ENCODE assay signal across 17 mouse cellular contexts in the genomic region with DNA sequence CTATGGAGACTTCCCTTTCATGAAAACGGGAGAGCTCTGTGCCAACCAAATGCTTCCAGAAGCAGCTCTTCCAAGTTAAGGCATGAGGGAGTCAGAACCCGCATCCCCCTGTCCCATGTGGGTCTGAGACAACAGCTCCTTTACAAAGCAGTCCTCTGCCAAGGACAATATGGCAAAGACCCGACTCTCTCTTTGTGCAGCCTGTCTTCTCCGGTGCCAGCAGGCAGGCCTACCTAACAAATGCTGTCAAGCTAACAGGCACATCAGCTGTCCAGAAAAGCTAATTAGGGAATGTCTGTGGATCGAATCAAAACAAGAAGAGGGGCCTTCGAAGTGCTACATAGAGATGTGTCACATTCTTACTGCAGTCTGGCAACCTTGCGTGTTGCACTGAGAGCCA.
DNase-seq lines count a peak whose midpoint lies in the region; ATAC-seq and TF ChIP-seq lines count a peak whose summit lies in the region.
"Had no signal": no experiment of that assay in that cellular context is flagged by ENCODE, and none has a peak within 500 bp of the region (broad histone marks: within the 10 kb centered on the region; RNA-seq: fewer than 3 reads in every experiment).

No protein-coding gene starts in this region.

- 17% methylated on average over 7 of the region's 7 CpGs for WGBS in forebrain, embryonic 14.5 days
- 52% methylated on average over 7 of the region's 7 CpGs for WGBS in midbrain, embryonic 15.5 days
- 93% methylated on average over 7 of the region's 7 CpGs for WGBS in lung, adult 2 months

- peaks cover 37% of the 10 kb centered on the region for H3K4me1 ChIP-seq in forebrain, embryonic 14.5 days (ENCODE audit: control insufficient read depth, insufficient read depth, low read length)
- peaks cover 13% of the 10 kb centered on the region for H3K4me1 ChIP-seq in midbrain, embryonic 15.5 days
- H3K4me1 ChIP-seq in lung, adult 2 months (ENCODE audit: control insufficient read depth, insufficient read depth, low read length) = no peaks in the 10 kb centered on the region
- H3K4me1 ChIP-seq: embryonic facial prominence, embryonic 15.5 days; limb, embryonic 10.5 days; liver, embryonic 15.5 days had no signal

- H3K36me3 ChIP-seq in forebrain, embryonic 14.5 days (ENCODE audit: control insufficient read depth, insufficient read depth, low read length) = peaks cover 91% of the 10 kb centered on the region
- H3K36me3 ChIP-seq in midbrain, embryonic 15.5 days (replicated peaks) = peaks cover 23% of the 10 kb centered on the region

- no peak overlapping the region for H3K4me3 ChIP-seq in left cerebral cortex, adult 2 months
- no peak overlapping the region for H3K4me3 ChIP-seq in forebrain, embryonic 14.5 days (ENCODE audit: low read depth, low read length)
- H3K4me3 ChIP-seq in midbrain, embryonic 15.5 days = no peak overlapping the region
- H3K4me3 ChIP-seq in lung, adult 2 months (replicated peaks; ENCODE audit: extremely low read depth, low read depth, low read length) = no peak overlapping the region
- H3K4me3 ChIP-seq: embryonic facial prominence, embryonic 15.5 days; limb, embryonic 10.5 days; liver, embryonic 15.5 days had no signal

- no peak overlapping the region for H3K9ac ChIP-seq in forebrain, embryonic 14.5 days (ENCODE audit: low read length)
- H3K9ac ChIP-seq in midbrain, embryonic 15.5 days = no peak overlapping the region
- H3K9ac ChIP-seq: embryonic facial prominence, embryonic 15.5 days; liver, embryonic 15.5 days had no signal

- TF ChIP-seq CTCF in left cerebral cortex, adult 2 months (IDR thresholded peaks at IDR 0.05) = no peak
- TF ChIP-seq CTCF in lung, adult 2 months (IDR thresholded peaks at IDR 0.05; ENCODE audit: insufficient read depth, low read length) = no peak

- H3K9me3 ChIP-seq in forebrain, embryonic 14.5 days (replicated peaks; ENCODE audit: control insufficient read depth, low read length) = no peaks in the 10 kb centered on the region
- H3K9me3 ChIP-seq in midbrain, embryonic 15.5 days = no peaks in the 10 kb centered on the region
- H3K9me3 ChIP-seq: embryonic facial prominence, embryonic 15.5 days; limb, embryonic 10.5 days; liver, embryonic 15.5 days had no signal

- no peak overlapping the region for H3K27ac ChIP-seq in left cerebral cortex, adult 2 months
- peak overlapping the region; percentile 67 for H3K27ac ChIP-seq in forebrain, embryonic 14.5 days (ENCODE audit: low read depth, low read length)
- H3K27ac ChIP-seq in midbrain, embryonic 15.5 days = peak overlapping the region; percentile 51
- H3K27ac ChIP-seq: embryonic facial prominence, embryonic 15.5 days; limb, embryonic 10.5 days; liver, embryonic 15.5 days; macrophage had no signal

- no peaks in the 10 kb centered on the region for H3K27me3 ChIP-seq in forebrain, embryonic 14.5 days (replicated peaks; ENCODE audit: control insufficient read depth, insufficient read depth, low read length)
- no peaks in the 10 kb centered on the region for H3K27me3 ChIP-seq in midbrain, embryonic 15.5 days (replicated peaks)
- H3K27me3 ChIP-seq: embryonic facial prominence, embryonic 15.5 days; liver, embryonic 15.5 days had no signal

- no peak for TF ChIP-seq POLR2A in lung, adult 2 months (IDR thresholded peaks at IDR 0.05; ENCODE audit: borderline replicate concordance, extremely low read depth, low read depth, low read length)

- no peak overlapping the region for H3K4me2 ChIP-seq in forebrain, embryonic 14.5 days (ENCODE audit: low read length)
- H3K4me2 ChIP-seq in midbrain, embryonic 15.5 days = no peak overlapping the region
- H3K4me2 ChIP-seq: embryonic facial prominence, embryonic 15.5 days; liver, embryonic 15.5 days had no signal

- intact Hi-C loops in left cerebral cortex, postnatal 14 days (cut with DNase I) = no loop called here
- intact Hi-C loops in left cerebral cortex, adult 2 months (cut with DNase I) = no loop called here

- peak; percentile 30 to 35 for DNase-seq in left cerebral cortex, postnatal 14 days (ENCODE audit: low spot score in 2 of 2)
- no peak for DNase-seq in left cerebral cortex, adult 2 months (ENCODE audit: extremely low spot score in 1 of 2, low spot score in 2 of 2)
- DNase-seq in forebrain, embryonic 14.5 days (ENCODE audit: low spot score) = peak; percentile 93
- peak; percentile 71 for DNase-seq in layer of hippocampus, adult 11-12 months (ENCODE audit: low spot score)
- no peak for DNase-seq in B cell, adult 2 months
- no peak for DNase-seq in thymus, postnatal 25 days
- DNase-seq in lung, adult 2 months = no peak
- DNase-seq: adrenal gland, postnatal 25 days; cerebellum, adult 11-12 months; gastrocnemius, postnatal 36 days; kidney, postnatal 14 days; right cerebral cortex, postnatal 25 days had no signal

- ATAC-seq in forebrain, embryonic 14.5 days = peak; percentile 81
- ATAC-seq in midbrain, embryonic 15.5 days (replicated peaks) = peak; percentile 53; the same call in 1 of the 2 replicates

Comparison
In these comparisons a context has a peak if more than half of its experiments do, and no peak if none do; other contexts are left out.
1. DNase-seq: peak in left cerebral cortex, postnatal 14 days (2 of 2), forebrain, embryonic 14.5 days (single experiment) and layer of hippocampus, adult 11-12 months (single experiment); none in left cerebral cortex, adult 2 months (0 of 2), B cell, adult 2 months (0 of 2), thymus, postnatal 25 days (single experiment) and lung, adult 2 months (single experiment).